Mouse (Mus musculus): ENCODE results near the gene Arel1. TPM values are rescaled to one million over a fixed set of nuclear protein-coding genes. Genes with fewer than 3 reads are reported as not detected.

The Arel1 gene
- polyA plus RNA-seq (2014; fragmentation: Illumina TruSeq; extraction: RNeasy Lipid Tissue Mini Kit (QIAGEN cat#74804); ENCODE audit: low read depth, low replicate concordance): 25.5 TPM

DNA sequence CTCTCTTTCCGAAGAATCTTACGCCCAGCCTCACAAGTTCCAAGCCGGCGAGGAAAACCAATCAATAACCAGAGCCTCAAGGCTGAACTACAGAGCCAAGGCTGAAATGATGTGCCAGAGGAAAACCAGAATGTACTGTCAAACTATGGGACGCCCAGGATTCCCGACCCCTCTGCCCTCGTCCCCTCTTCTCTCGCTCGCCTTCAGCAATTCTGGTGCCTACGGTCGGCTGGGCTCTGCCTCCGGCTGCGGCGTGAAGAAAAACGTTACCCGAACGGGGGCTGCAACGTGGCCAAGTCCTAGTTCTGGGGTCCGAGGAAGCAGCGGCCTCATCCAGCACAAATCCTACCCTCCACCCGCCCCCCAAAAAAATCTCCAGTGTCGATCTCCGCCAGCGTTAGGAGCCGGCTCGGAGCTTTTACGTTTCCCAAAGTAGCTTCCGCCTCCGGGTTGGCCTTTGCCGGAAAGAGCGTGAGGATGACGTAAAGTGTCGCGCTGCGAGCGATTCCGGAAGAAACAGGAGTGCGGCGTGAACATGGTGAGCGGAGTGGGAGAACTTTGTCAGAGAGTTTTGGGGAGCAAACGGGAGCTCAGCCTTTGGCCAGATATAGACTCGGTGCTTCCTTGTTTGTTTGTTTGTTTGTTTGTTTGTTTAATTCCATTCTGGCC is at the start of gene Arel1, which contains the start of gene Fcf1:
Gene Arel1 (minus strand): TSS at position 473 of the 669 bp plus-strand sequence.
Gene Fcf1 (plus strand): TSS at position 470 of the 669 bp plus-strand sequence.

DNA sequence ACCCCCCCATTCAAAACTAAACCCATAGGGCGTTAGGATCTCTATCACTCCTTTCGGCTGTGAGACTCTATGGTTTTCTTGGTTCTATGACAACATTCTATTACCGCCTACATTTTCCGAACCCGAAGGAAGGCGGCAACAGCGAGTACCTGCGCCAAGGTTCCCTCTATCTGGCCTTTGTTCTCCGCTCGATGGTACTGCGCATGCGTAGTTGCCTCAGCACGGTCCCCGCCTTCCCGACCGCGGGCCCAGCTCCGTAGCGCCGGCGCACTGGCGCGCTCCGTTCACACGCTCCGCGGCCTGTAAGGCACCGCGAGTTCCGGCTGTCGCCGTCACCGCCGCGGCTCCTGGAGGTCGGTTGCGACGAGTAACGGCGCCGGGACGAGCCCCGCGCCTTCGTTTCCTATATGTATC is 25.4 kb upstream of the Arel1 start, which contains the start of gene Ylpm1:
Gene Ylpm1 (plus strand): TSS at position 239 of the 414 bp plus-strand sequence.

DNA sequence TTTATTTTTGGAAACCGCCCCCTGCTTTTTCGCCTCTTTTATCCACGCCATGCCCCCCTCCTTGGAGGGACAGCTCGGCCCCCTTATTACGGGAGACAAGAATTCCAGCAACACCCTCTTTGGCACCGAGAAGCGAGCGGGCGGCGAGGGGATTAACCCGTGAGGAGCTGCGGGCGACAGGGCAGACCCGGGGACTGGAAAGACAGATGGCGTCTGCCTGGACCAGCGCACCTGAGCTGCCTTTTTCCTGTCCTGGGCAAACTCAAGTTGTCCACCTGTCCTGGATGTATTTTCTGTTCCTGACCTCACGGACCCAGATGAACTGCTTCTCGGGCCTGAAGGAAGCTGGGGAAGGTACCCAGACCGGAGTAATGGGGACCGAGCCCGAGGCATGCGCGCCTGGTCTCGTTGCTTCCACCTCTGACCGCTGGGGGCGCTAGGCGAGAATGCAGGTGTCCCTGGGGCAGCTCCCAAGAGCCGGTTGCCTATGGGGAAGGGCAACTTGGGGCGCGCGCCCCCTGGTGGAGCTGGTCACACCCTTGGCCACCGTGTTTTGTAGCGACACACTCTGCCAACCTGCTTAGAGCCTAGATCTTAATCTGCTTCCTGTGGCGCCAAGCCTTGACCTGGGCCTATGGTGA is 94.1 kb downstream of the Arel1 start, which contains the start of gene Ltbp2:
Gene Ltbp2 (minus strand): TSS at position 52 of the 641 bp plus-strand sequence.

Other genes with a start within 250 kb of the Arel1 start
- 40.0 TPM for gene Npc2, start 197.7 kb downstream of the Arel1 start, polyA plus RNA-seq (2014; fragmentation: Illumina TruSeq; extraction: RNeasy Lipid Tissue Mini Kit (QIAGEN cat#74804); ENCODE audit: low read depth, low replicate concordance)
- 158 TPM for gene Isca2, start 197.6 kb downstream of the Arel1 start, polyA plus RNA-seq (2014; fragmentation: Illumina TruSeq; extraction: RNeasy Lipid Tissue Mini Kit (QIAGEN cat#74804); ENCODE audit: low read depth, low replicate concordance)
- 0.23 TPM for gene Ltbp2, start 94.4 kb downstream of the Arel1 start, polyA plus RNA-seq (2014; fragmentation: Illumina TruSeq; extraction: RNeasy Lipid Tissue Mini Kit (QIAGEN cat#74804); ENCODE audit: low read depth, low replicate concordance)
- gene Fcf1, start within 50 bp of the Arel1 start, polyA plus RNA-seq (2014; fragmentation: Illumina TruSeq; extraction: RNeasy Lipid Tissue Mini Kit (QIAGEN cat#74804); ENCODE audit: low read depth, low replicate concordance): 153 TPM
- 55.9 TPM for gene Ylpm1, start 25.4 kb upstream of the Arel1 start, polyA plus RNA-seq (2014; fragmentation: Illumina TruSeq; extraction: RNeasy Lipid Tissue Mini Kit (QIAGEN cat#74804); ENCODE audit: low read depth, low replicate concordance)
- gene Prox2, start 139.9 kb upstream of the Arel1 start, polyA plus RNA-seq (2014; fragmentation: Illumina TruSeq; extraction: RNeasy Lipid Tissue Mini Kit (QIAGEN cat#74804); ENCODE audit: low read depth, low replicate concordance): 0.41 TPM
- gene Dlst, start 139.9 kb upstream of the Arel1 start, polyA plus RNA-seq (2014; fragmentation: Illumina TruSeq; extraction: RNeasy Lipid Tissue Mini Kit (QIAGEN cat#74804); ENCODE audit: low read depth, low replicate concordance): 291 TPM
- not detected for gene Rps6kl1, start 180.4 kb upstream of the Arel1 start, polyA plus RNA-seq (2014; fragmentation: Illumina TruSeq; extraction: RNeasy Lipid Tissue Mini Kit (QIAGEN cat#74804); ENCODE audit: low read depth, low replicate concordance)
- gene Pgf, start 206.9 kb upstream of the Arel1 start, polyA plus RNA-seq (2014; fragmentation: Illumina TruSeq; extraction: RNeasy Lipid Tissue Mini Kit (QIAGEN cat#74804); ENCODE audit: low read depth, low replicate concordance): not detected
- 4.0 TPM for gene Eif2b2, start 248.6 kb upstream of the Arel1 start, polyA plus RNA-seq (2014; fragmentation: Illumina TruSeq; extraction: RNeasy Lipid Tissue Mini Kit (QIAGEN cat#74804); ENCODE audit: low read depth, low replicate concordance)

All from adrenal gland, adult 10 weeks (tissue).